Mouse (Mus musculus): ENCODE results near the gene Auts2. TPM values are rescaled to one million over a fixed set of nuclear protein-coding genes. Genes with fewer than 3 reads are reported as not detected.
A peak's percentile ranks its signal among the peaks of the same experiment; 100 is the strongest.

The Auts2 gene
- polyA plus RNA-seq, 1 experiment from 2014 or later: 27.7 TPM

DNA sequence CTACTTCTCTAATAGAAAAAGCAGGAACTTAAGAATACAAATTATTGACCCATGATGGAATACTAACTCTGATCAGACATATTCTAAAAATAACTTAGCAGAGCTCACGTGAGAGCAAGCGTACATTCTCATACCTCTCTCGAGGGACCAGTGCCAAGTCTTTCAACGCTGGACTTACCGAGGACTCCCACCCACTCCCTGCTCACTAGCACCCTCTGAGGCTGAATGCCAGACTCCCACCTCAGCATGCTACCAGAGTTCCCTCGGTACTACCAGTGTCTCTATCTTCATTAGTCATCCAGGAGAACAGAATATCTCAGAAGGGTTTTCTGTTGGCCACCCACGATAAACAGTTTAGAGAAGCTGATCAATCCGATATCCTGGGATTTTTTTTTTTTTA, 105.2 kb downstream of the Auts2 start:
- H3K36me3 ChIP-seq: no peaks in the 10 kb centered on the region
- no peak overlapping the region for H3K9ac ChIP-seq
- no peak for ATAC-seq (replicated peaks; ENCODE audit: low FRiP score)
- H3K4me1 ChIP-seq: peaks cover 28% of the 10 kb centered on the region
- no peak overlapping the region for H3K27ac ChIP-seq
- 47% methylated on average over 8 of the region's 8 CpGs for WGBS
- H3K4me2 ChIP-seq: no peak overlapping the region
- no peak overlapping the region for H3K4me3 ChIP-seq (replicated peaks)
- no peaks in the 10 kb centered on the region for H3K27me3 ChIP-seq
- H3K9me3 ChIP-seq (replicated peaks): no peaks in the 10 kb centered on the region

DNA sequence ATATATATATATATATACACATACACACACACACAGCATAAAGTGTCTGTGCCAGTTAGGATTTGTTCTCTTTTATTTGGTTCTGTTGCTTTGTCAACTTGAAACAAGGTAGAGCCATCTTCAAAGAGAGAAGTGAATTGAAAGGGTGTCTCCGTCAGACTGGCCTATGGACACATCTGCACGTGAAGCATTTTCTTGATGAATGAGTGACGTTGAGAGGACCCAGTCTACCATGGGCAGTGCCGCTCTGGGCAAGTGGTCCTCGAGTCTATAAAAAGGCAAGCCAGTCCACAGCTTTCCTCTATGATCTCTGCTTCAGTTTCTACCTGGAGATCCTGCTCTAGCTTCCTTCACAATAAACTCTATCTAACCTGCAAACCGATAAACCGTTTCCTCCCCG, 105.7 kb downstream of the Auts2 start:
- Histone ChIP-seq H3K9me3 (replicated peaks) (no peaks in the 10 kb centered on the region), H3K4me3 (replicated peaks) (no peak overlapping the region), H3K27ac (no peak overlapping the region), H3K27me3 (no peaks in the 10 kb centered on the region), H3K9ac (no peak overlapping the region), H3K4me1 (peaks cover 27% of the 10 kb centered on the region), H3K4me2 (no peak overlapping the region), H3K36me3 (no peaks in the 10 kb centered on the region)
- ATAC-seq (replicated peaks; ENCODE audit: low FRiP score): no peak
- WGBS: 87% methylated on average over 8 of the region's 8 CpGs

DNA sequence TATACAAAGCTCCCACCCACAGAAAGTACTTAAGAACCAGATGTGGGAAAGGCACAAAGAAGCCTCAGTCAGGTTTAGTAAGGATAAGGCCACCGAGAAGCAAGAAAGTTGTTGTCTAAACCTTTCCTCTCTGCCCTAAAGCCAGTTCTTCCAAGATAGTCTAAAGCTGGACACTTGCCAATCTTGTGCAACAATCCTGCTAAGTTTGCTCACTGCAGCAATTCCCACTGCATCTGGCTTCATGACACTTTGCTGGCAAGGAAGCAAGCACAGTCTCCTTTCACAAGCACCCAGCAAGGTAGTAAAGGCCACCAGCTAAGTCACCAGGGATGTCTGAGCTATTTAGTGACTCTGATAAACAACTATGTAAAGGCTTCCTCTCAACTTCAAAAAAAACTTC, 106.2 kb downstream of the Auts2 start:
- Histone ChIP-seq H3K9me3 (replicated peaks) (no peaks in the 10 kb centered on the region), H3K9ac (no peak overlapping the region), H3K27ac (no peak overlapping the region), H3K36me3 (no peaks in the 10 kb centered on the region), H3K27me3 (no peaks in the 10 kb centered on the region), H3K4me3 (replicated peaks) (no peak overlapping the region), H3K4me1 (peaks cover 24% of the 10 kb centered on the region), H3K4me2 (no peak overlapping the region)
- ATAC-seq (replicated peaks; ENCODE audit: low FRiP score): no peak
- WGBS: 38% methylated on average over 1 of the region's 1 CpGs

DNA sequence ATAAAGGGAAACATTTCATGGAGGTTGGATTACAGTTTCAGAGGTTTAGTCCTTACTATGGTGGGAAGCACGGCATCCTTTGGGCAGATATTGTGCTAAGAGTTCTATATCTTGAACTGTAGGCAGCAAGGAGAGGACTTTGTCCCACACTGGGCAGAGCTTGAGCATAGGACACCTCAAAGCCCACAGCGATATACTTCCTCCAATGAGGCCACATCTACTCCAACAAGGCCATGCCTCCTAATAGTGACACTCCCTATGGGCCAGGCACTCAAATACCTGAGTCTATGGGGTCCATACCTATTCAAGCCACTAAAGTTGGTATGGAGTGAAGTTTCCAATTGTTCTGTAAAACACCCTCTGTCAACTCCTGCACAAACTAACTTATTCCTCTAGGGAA, 106.7 kb downstream of the Auts2 start:
- WGBS: 93% methylated on average over 2 of the region's 2 CpGs
- no peak for ATAC-seq (replicated peaks; ENCODE audit: low FRiP score)
- no peaks in the 10 kb centered on the region for H3K27me3 ChIP-seq

DNA sequence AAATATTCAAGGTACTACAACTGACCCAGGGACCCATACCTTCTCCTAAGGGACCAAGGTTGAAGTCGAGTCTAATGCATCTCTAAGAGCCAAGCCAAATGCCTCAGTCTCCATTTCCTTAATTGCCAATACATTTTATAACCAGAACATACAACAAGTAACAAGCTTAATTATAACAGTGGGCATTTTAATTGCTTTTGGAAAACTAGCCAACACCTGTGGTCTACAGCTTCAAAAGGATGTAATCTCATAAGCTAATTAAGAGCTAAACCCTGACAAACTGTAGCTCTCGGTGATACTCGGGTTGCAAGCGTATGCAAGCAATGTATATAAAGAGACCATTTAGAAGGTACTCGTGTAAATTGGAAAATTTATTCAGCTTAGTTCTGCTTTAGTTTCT, 107.7 kb downstream of the Auts2 start:
- H3K4me1 ChIP-seq: peaks cover 20% of the 10 kb centered on the region
- no peak overlapping the region for H3K4me3 ChIP-seq (replicated peaks)
- 83% methylated on average over 5 of the region's 5 CpGs for whole genome bisulfite sequencing
- no peak overlapping the region for H3K9ac ChIP-seq
- no peak overlapping the region for H3K4me2 ChIP-seq
- ATAC-seq (replicated peaks; ENCODE audit: low FRiP score): no peak
- H3K27ac ChIP-seq: no peak overlapping the region
- no peaks in the 10 kb centered on the region for H3K9me3 ChIP-seq (replicated peaks)
- H3K27me3 ChIP-seq: no peaks in the 10 kb centered on the region
- H3K36me3 ChIP-seq: no peaks in the 10 kb centered on the region

More for the DNA sequence above, 106.7 kb downstream of the Auts2 start:
- H3K36me3 ChIP-seq: no peaks in the 10 kb centered on the region
- peaks cover 24% of the 10 kb centered on the region for H3K4me1 ChIP-seq
- no peak overlapping the region for H3K9ac ChIP-seq
- no peak overlapping the region for H3K4me3 ChIP-seq (replicated peaks)
- H3K9me3 ChIP-seq (replicated peaks): no peaks in the 10 kb centered on the region
- no peak overlapping the region for H3K27ac ChIP-seq
- H3K4me2 ChIP-seq: no peak overlapping the region

DNA sequence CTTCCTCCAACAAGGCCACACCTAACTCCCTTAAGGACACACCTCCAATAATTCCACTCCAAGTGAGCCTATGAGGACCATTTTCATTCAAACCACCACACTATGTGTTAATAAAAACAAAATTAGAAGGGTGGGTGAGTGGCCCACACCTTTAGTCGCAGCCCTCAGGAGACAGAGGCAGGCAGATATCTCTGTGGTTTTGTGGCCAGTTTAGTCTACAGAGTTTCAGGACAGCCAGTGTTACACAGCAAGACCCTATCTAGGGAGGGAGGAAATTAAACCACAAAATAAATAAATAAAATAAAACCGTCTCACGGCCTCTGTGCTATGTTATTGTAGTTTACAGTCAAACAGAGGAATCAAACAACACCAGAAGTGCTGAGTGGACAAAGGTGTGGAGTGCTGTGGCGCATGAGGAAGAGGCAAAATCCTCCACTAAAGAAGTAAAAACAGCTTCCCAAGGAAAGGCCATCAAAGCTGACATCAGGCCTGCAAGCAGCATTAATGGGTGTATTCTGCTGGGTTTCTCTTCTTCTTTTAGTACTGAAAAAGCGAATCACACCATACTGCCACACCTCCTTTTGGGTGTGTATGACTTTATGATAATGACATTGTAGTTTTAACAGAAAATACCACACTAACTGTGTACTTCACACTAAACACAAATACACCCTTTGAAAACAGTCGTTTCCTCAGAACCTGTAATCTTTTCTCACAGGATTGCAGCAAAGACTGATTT, 109.6 kb downstream of the Auts2 start:
- H3K4me3 ChIP-seq (replicated peaks): no peak overlapping the region
- no peak for ATAC-seq (replicated peaks; ENCODE audit: low FRiP score)
- 75% methylated on average over 6 of the region's 6 CpGs for WGBS
- H3K36me3 ChIP-seq: no peaks in the 10 kb centered on the region
- H3K4me1 ChIP-seq: peaks cover 16% of the 10 kb centered on the region; the same call in 1 of the 2 replicates
- H3K27me3 ChIP-seq: no peaks in the 10 kb centered on the region
- no peak overlapping the region for H3K4me2 ChIP-seq
- no peak overlapping the region for H3K27ac ChIP-seq
- H3K9ac ChIP-seq: no peak overlapping the region
- H3K9me3 ChIP-seq (replicated peaks): no peaks in the 10 kb centered on the region

DNA sequence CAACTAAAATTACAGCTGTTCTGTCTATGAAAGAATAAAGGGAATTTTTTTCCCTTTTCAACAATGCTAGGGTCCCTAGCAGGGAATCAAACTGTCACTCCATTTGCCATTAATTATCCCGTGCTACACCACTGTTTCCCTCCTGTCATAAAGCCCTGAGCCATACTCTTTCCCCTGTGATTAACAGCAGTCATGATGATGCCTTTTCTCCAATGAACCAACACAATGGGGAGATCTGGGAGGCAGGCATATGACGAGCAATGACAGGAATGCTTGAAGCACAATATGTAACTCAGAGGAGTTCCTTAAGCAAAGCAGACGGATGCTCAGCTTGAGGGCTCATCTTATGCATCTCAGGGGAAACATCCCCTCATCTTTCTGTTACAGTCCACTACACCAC, 113.8 kb downstream of the Auts2 start:
- no peak for ATAC-seq (replicated peaks; ENCODE audit: low FRiP score)
- Histone ChIP-seq H3K9me3 (replicated peaks) (no peaks in the 10 kb centered on the region), H3K27me3 (no peaks in the 10 kb centered on the region), H3K9ac (no peak overlapping the region), H3K4me2 (no peak overlapping the region), H3K4me1 (peaks cover 18% of the 10 kb centered on the region), H3K4me3 (replicated peaks) (no peak overlapping the region), H3K36me3 (no peaks in the 10 kb centered on the region), H3K27ac (no peak overlapping the region)
- WGBS: 71% methylated on average over 3 of the region's 3 CpGs

DNA sequence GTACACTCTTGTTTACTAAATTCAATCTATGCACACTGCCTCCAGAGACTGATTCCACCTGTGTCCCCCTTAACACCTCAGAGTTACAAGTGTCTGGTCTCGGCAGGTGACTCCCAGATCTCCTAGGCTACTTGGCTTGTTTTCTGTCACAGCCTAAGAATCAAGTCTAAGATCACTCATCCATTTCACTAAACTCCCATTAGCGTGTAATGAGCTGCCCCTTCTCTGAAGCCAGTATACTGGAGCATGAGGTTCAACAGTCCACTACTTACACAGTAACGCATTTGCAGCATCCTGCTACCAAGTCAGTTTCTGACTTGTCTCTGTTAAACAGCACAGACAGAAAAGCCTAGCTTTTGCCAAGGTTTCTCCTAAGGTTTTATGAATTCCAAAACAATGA, 116.8 kb downstream of the Auts2 start:
- H3K27ac ChIP-seq: no peak overlapping the region
- peaks cover 23% of the 10 kb centered on the region for H3K4me1 ChIP-seq
- H3K36me3 ChIP-seq: no peaks in the 10 kb centered on the region
- H3K27me3 ChIP-seq: no peaks in the 10 kb centered on the region
- H3K4me3 ChIP-seq (replicated peaks): no peak overlapping the region
- 39% methylated on average over 3 of the region's 3 CpGs for WGBS
- peak; percentile 71; the same call in 1 of the 2 replicates for ATAC-seq (replicated peaks; ENCODE audit: low FRiP score)
- H3K9ac ChIP-seq: no peak overlapping the region
- H3K4me2 ChIP-seq: no peak overlapping the region
- H3K9me3 ChIP-seq (replicated peaks): no peaks in the 10 kb centered on the region

DNA sequence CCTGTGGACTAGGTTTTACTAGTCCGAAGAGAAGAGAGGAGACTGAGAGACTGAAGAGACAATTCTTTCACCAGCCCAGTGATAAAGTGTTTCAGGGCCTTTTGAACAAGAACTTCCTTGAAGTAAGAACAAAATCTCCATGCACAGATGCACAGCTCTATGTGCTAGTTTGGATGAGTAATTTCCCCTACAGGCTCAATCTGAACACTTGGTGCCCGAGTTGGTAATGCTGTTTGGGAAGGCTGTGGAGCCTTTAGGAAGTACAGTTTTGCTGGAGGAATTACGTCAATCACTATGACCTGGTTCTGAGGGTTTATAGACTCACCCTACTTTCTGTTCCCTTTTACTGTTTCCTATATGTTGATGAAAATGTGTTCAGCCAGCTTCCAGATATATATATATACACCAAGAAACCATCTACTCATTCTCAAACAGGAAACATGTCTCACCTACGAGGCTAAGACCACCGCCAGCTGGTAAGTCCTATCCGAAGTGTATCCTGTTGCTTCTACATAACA, 117.3 kb downstream of the Auts2 start:
- H3K9me3 ChIP-seq (replicated peaks): no peaks in the 10 kb centered on the region
- 62% methylated on average over 6 of the region's 6 CpGs for WGBS
- H3K9ac ChIP-seq: no peak overlapping the region
- no peak for ATAC-seq (replicated peaks; ENCODE audit: low FRiP score)
- H3K4me3 ChIP-seq (replicated peaks): no peak overlapping the region
- H3K4me1 ChIP-seq: peaks cover 27% of the 10 kb centered on the region
- H3K4me2 ChIP-seq: no peak overlapping the region
- H3K36me3 ChIP-seq: no peaks in the 10 kb centered on the region
- no peak overlapping the region for H3K27ac ChIP-seq
- H3K27me3 ChIP-seq: no peaks in the 10 kb centered on the region

DNA sequence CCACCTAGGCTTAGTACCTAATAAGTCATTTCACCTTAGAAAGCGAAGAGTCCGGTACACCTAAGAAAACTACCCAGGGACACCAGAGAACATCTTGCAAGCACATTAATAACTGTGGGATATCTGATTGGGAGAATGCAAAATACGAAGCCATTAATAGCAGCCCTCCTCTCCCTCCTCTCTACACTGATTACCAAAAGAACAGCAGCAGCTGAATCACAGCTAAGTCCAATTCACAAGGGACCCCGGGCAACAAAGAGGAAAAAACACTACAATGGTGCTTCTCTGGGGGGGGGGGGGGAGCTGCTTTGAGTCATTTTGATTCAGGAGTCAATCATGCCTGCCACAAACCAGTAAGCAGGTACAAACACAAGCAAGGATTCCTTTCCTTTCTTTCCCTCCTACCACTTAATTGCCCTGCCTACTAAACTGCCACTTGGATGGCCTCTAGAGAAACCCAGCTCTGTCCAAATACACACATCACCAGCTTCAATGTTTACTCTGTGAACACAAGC, 132.7 kb downstream of the Auts2 start:
- Histone ChIP-seq H3K4me2 (no peak overlapping the region), H3K36me3 (no peaks in the 10 kb centered on the region), H3K4me1 (peaks cover 29% of the 10 kb centered on the region), H3K9me3 (replicated peaks) (no peaks in the 10 kb centered on the region), H3K27me3 (no peaks in the 10 kb centered on the region), H3K4me3 (replicated peaks) (no peak overlapping the region), H3K27ac (no peak overlapping the region), H3K9ac (no peak overlapping the region)
- no peak for ATAC-seq (replicated peaks; ENCODE audit: low FRiP score)
- 61% methylated on average over 4 of the region's 4 CpGs for WGBS

DNA sequence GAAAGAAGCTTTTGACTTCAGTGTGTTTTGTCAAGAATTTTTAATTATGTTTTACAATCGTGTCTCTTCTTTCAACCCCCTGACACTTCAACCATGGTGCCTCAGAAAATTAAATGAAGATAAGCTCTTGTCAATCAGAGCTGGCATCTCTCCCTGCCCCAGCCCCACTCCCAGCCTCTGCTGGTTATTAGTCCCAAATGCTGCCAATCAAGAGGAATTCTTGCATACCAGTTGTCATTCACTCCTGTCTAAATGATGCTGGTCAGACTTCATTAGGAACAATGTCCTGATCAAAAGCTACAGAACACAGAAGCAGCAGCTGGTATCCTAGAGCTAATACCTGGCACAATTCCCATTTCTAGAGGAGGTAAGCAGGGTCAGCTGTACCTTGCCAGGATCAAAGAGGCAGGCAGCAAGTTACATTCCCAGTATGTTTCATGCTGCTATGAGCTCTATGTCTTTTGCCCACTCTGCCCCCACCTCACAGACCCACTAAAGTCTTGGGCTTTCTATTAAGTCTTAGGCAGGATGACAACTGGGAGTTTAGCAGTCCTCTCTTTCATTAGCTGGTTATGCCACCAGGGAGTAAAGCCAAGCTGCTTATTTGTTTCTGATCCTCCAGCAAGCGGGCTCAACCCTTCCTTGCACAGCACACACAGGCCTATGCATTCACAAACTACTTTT, 134.1 kb downstream of the Auts2 start:
- Histone ChIP-seq H3K36me3 (no peaks in the 10 kb centered on the region), H3K27me3 (no peaks in the 10 kb centered on the region), H3K4me2 (no peak overlapping the region), H3K4me1 (peaks cover 29% of the 10 kb centered on the region), H3K9me3 (replicated peaks) (no peaks in the 10 kb centered on the region), H3K27ac (no peak overlapping the region), H3K9ac (no peak overlapping the region), H3K4me3 (replicated peaks) (no peak overlapping the region)
- 75% methylated on average over 2 of the region's 2 CpGs for WGBS
- ATAC-seq (replicated peaks; ENCODE audit: low FRiP score): no peak

DNA sequence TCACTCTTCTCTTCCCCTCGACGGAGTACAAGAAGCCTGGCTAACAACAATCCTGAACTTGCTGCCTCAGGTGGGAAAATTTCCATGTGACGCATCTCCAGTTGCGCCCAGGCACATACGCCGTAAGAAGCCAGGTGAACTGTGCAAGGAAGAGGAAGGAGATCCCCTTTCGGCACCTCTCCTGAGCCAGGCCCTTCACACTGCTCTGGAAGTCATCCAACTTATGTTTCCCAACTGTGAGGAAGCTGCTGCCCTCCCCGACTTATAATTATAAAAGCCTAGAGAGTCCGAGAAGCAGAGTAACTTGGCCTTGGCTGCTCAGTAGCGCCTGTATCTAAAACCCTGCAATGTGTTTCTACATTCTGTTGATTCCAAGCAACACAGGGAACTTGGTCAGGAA, 142.6 kb downstream of the Auts2 start:
- no peaks in the 10 kb centered on the region for H3K36me3 ChIP-seq
- H3K9ac ChIP-seq: no peak overlapping the region
- no peak overlapping the region for H3K27ac ChIP-seq
- no peak for ATAC-seq (replicated peaks; ENCODE audit: low FRiP score)
- no peak overlapping the region for H3K4me2 ChIP-seq
- H3K9me3 ChIP-seq (replicated peaks): no peaks in the 10 kb centered on the region
- no peaks in the 10 kb centered on the region for H3K27me3 ChIP-seq
- no peak overlapping the region for H3K4me3 ChIP-seq (replicated peaks)
- peaks cover 29% of the 10 kb centered on the region for H3K4me1 ChIP-seq
- 71% methylated on average over 10 of the region's 10 CpGs for WGBS
